Comparison of ENCODE assay signal across 8 mouse cellular contexts in genomic region chr13:48871887-48872606, GRCm38 (mm10). TPM values are rescaled to one million over a fixed set of nuclear protein-coding genes. Genes with fewer than 3 reads are reported as not detected.
DNase-seq lines count a peak whose midpoint lies in the region; ATAC-seq and TF ChIP-seq lines count a peak whose summit lies in the region.

No protein-coding gene starts in this region.

- no peaks in the 10 kb centered on the region for H3K36me3 ChIP-seq in lung, embryonic 15.5 days
- peaks cover 10% of the 10 kb centered on the region for H3K36me3 ChIP-seq in forebrain, embryonic 12.5 days (replicated peaks)
- H3K36me3 ChIP-seq in kidney, adult 2 months (ENCODE audit: control insufficient read depth, insufficient read depth, low read length), result no peaks in the 10 kb centered on the region
- no peaks in the 10 kb centered on the region for H3K36me3 ChIP-seq in midbrain, embryonic 11.5 days (ENCODE audit: control insufficient read depth, insufficient read depth, low read length)

- peak overlapping the region; percentile 96 for H3K9ac ChIP-seq in lung, embryonic 15.5 days
- H3K9ac ChIP-seq in forebrain, embryonic 12.5 days, result peak overlapping the region; percentile 94
- H3K9ac ChIP-seq in midbrain, embryonic 11.5 days (ENCODE audit: low read length), result peak overlapping the region; percentile 98

- H3K27me3 ChIP-seq in lung, embryonic 15.5 days, result no peaks in the 10 kb centered on the region
- H3K27me3 ChIP-seq in forebrain, embryonic 12.5 days, result no peaks in the 10 kb centered on the region
- no peaks in the 10 kb centered on the region for H3K27me3 ChIP-seq in kidney, adult 2 months (replicated peaks; ENCODE audit: control insufficient read depth, insufficient read depth, low read length)
- H3K27me3 ChIP-seq in midbrain, embryonic 11.5 days (ENCODE audit: control insufficient read depth, insufficient read depth, low read length), result no peaks in the 10 kb centered on the region

- H3K4me1 ChIP-seq in lung, embryonic 15.5 days, result peaks cover 29% of the 10 kb centered on the region
- H3K4me1 ChIP-seq in lung, adult 2 months (ENCODE audit: control insufficient read depth, insufficient read depth, low read length), result peaks cover 14% of the 10 kb centered on the region
- H3K4me1 ChIP-seq in forebrain, embryonic 12.5 days, result peaks cover 39% of the 10 kb centered on the region
- H3K4me1 ChIP-seq in kidney, adult 2 months (ENCODE audit: control insufficient read depth, insufficient read depth, low read length), result peaks cover 12% of the 10 kb centered on the region
- peaks cover 21% of the 10 kb centered on the region for H3K4me1 ChIP-seq in midbrain, embryonic 11.5 days (ENCODE audit: control insufficient read depth, insufficient read depth, low read length)

- no peak for DNase-seq in lung, adult 2 months
- DNase-seq in kidney, adult 2 months, result peak; percentile 63
- no peak for DNase-seq in midbrain, embryonic 11.5 days (ENCODE audit: low spot score, missing footprints)
- DNase-seq in Muller cell, postnatal 12 days (ENCODE audit: inconsistent ontology term), result no peak
- DNase-seq in layer of hippocampus, postnatal 36 days, result no peak
- DNase-seq in gastrocnemius, postnatal 14 days, result no peak

- peak overlapping the region; percentile 81 for H3K4me3 ChIP-seq in lung, embryonic 15.5 days
- no peak overlapping the region for H3K4me3 ChIP-seq in lung, adult 2 months (replicated peaks; ENCODE audit: extremely low read depth, low read depth, low read length)
- H3K4me3 ChIP-seq in forebrain, embryonic 12.5 days (replicated peaks), result peak overlapping the region; percentile 99
- H3K4me3 ChIP-seq in kidney, adult 2 months (ENCODE audit: insufficient read depth, low read depth, low read length), result peak overlapping the region; percentile 90
- peak overlapping the region; percentile 98 for H3K4me3 ChIP-seq in midbrain, embryonic 11.5 days (ENCODE audit: low read depth, low read length)

- H3K4me2 ChIP-seq in lung, embryonic 15.5 days, result peak overlapping the region; percentile 78
- H3K4me2 ChIP-seq in forebrain, embryonic 12.5 days, result peak overlapping the region; percentile 89
- H3K4me2 ChIP-seq in midbrain, embryonic 11.5 days, result peak overlapping the region; percentile 74

- no peaks in the 10 kb centered on the region for H3K9me3 ChIP-seq in lung, embryonic 15.5 days
- H3K9me3 ChIP-seq in forebrain, embryonic 12.5 days, result no peaks in the 10 kb centered on the region
- H3K9me3 ChIP-seq in midbrain, embryonic 11.5 days (ENCODE audit: control insufficient read depth, low read length), result no peaks in the 10 kb centered on the region

- WGBS in lung, embryonic 15.5 days, result 57% methylated on average over 7 of the region's 7 CpGs
- WGBS in lung, adult 2 months, result 60% methylated on average over 7 of the region's 7 CpGs
- WGBS in forebrain, embryonic 12.5 days, result 66% methylated on average over 7 of the region's 7 CpGs
- 63% methylated on average over 7 of the region's 7 CpGs for WGBS in kidney, adult 2 months
- 69% methylated on average over 7 of the region's 7 CpGs for WGBS in midbrain, embryonic 11.5 days

- no peak for TF ChIP-seq CTCF in lung, adult 2 months (IDR thresholded peaks at IDR 0.05; ENCODE audit: insufficient read depth, low read length)
- 0 out of 2 replicates have a peak, but pooled peaks have one; percentile 5 for TF ChIP-seq CTCF in kidney, adult 2 months (conservative IDR thresholded peaks at IDR 0.05; ENCODE audit: insufficient read depth, insufficient read length, low read depth, low read length)

- intact Hi-C loops in gastrocnemius, postnatal 14 days (cut with DNase I; ENCODE audit: low total_unique reads), result no loop called here

- ATAC-seq in lung, embryonic 15.5 days (ENCODE audit: borderline replicate concordance, extremely low read depth, low FRiP score, low TSS enrichment), result no peak
- ATAC-seq in forebrain, embryonic 12.5 days (ENCODE audit: low FRiP score), result no peak
- ATAC-seq in midbrain, embryonic 11.5 days (ENCODE audit: low FRiP score), result no peak

- H3K27ac ChIP-seq in lung, embryonic 15.5 days, result no peak overlapping the region
- no peak overlapping the region for H3K27ac ChIP-seq in forebrain, embryonic 12.5 days
- H3K27ac ChIP-seq in kidney, adult 2 months (ENCODE audit: insufficient read depth, low read depth, low read length), result peak overlapping the region; percentile 84; the same call in 1 of the 2 replicates
- H3K27ac ChIP-seq in midbrain, embryonic 11.5 days (ENCODE audit: low read depth, low read length), result no peak overlapping the region

- TF ChIP-seq POLR2A in lung, adult 2 months (IDR thresholded peaks at IDR 0.05; ENCODE audit: borderline replicate concordance, extremely low read depth, low read depth, low read length), result no peak
- no peak for TF ChIP-seq POLR2A in kidney, adult 2 months (IDR thresholded peaks at IDR 0.05; ENCODE audit: low read depth, low read length)

RNA-seq across cellular contexts. Expression of gene Phf2, which starts 1.1 kb away (rescaled TPM):
- 8.0 and 8.3 TPM in 2 replicates for polyA plus RNA-seq in lung, embryonic 15.5 days (2015; fragmentation: Nextera tagmentation; extraction: Ambion mirVana)
- polyA plus RNA-seq in lung, adult 2 months (2012; rRNA removed), result 24.0 and 25.9 TPM in 2 replicates
- 11.9 and 14.7 TPM in 2 replicates for polyA plus RNA-seq in forebrain, embryonic 12.5 days (2016; fragmentation: Nextera tagmentation; extraction: Ambion mirVana)
- 12.2 and 15.2 TPM in 2 replicates for polyA plus RNA-seq in kidney, adult 2 months (2012; rRNA removed)
- polyA plus RNA-seq in midbrain, embryonic 11.5 days (2014; fragmentation: Nextera tagmentation; extraction: Ambion mirVana), result 9.8 and 10.7 TPM in 2 replicates
- total RNA-seq in layer of hippocampus, postnatal 36 days (2021), result 10 to 100 TPM; 37.3 to 41.4 TPM
- total RNA-seq in gastrocnemius, postnatal 14 days (2021), result 10 to 100 TPM; 21.5 to 22.3 TPM
